Mouse (Mus musculus) cerebellum, postnatal 14 days (tissue): ENCODE data around the gene Nhlh1.

Source experiments
- DNase-seq, 2 experiments: peaks; one replicate each; pipeline ENCODE4 v3.0.0; 2021; ENCODE audit warnings: mixed read lengths in 2 of 2

Nhlh1 gene

DNA sequence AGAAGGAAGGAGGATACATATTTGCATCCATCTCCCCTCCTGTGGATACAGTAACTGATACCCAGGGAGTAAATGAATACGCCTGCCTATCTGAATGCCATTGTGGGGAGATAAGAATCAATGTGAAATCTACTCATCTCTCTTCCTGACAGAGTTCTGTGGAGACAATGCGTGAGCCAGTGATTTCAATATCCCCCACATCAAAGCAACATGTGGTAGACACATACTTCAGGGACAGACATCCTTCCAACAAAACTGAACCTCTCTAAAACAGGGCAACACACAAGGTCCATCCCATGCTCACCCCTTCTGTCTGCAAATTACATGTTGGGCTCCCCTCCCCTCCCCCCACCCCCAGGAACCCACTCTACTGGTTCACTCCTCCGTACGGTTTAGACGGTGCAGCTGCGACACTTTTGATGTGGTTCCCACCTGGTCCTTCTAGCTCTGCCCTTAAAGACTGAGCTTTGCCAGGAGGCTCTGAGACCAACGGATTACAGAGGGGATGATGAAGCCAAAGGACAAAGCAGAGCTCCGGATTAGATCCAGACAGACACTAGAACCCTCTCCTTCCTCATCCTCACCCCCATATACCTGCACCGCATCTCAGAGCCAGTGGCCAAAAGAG, 41.9 kb downstream of the Nhlh1 start:
- no peak for DNase-seq

DNA sequence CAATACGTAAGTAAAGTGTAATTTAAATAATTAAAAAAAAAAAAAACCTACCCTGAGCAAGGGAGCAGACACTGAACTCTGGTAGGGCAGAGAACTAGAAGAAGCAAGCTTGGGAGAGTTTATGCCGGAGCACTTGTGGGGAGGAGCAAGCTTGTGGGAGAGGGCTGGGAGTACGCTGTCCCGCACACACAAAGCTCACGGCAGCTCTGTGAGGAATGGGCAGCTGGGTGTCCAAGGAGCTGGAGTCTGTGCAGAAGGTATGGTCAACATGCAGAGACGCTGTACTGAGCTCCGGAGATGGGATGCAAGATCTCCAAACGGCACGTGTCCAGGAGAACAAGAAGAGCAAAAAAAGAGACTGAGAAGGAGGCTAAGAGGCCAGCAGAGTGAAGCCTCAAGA, 42.6 kb downstream of the Nhlh1 start:
- DNase-seq = no peak

DNA sequence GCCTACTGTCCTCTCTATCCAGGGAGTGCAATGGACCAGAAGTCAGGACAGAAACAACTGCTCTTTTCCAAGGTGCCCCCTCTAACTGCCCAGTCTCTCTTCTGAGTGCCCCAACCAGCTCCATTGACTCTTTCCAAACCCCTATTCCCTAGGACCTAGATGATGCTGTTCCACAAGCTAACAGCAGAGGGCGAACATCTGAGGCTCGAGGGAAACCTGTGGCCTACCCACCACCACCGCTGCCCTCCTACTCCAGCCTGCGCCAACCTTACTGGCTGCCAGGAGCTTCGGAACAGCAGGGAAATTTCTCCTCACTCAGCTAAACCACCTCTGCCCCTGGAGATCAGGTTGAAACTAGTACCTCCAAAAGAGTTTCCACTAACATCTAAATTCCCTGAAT, 45.3 kb downstream of the Nhlh1 start:
- peak; percentile 82 to 88 for DNase-seq

DNA sequence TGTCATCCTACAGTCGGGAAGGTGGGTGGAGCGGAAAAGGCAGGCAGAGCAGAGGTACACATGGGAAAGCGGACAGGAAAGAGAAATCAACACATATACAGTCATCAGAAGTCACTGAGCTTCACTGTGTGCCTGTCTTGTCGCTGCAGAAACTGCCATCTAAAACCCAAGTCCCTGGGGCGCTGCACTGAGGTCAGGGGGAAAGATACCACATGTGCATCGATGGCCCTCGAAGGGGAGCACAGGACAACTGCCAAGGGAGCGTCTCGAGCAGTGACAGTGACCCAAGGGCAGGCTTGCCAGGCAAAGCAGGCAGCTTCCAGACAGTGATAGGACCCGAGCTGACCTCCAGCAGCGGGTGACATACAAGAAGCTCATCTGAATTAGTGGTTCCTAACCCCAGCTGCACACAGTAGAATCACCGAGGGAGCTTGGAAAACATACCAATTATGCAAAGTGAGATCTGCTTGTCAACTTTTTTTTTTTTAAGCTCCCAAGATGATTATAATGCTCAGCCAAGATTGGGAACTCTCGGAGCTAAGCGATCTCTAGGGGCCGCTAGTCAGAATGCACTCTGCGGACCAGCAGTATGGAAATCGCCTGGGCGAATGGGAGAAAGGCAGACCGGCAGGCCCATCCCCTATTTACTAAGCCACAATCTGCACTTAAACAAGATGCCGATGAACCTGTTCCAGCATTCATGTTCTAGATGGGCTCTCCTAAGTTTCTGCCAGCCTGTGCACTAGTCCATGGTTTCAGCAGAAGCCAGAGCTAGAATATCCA, 47.1 kb downstream of the Nhlh1 start:
- no peak for DNase-seq

DNA sequence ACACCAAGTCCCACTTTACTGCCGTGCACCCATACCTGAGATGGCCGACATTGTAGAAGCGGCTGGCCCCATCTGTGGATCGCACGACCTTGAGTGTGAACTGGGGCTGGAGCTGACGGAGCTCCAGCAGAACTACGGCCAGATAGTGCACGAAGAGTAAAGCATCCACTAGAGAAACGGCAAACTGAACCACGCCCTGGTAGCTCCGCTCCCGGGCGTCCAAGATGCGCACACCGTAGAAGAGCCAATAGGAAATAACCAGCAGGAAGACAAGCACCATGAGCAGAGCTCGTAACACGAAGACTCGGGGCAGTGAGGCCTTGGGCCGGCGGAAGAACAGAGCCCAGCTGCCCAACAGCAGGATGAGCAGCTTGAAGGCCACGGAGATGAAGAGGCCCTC, 48.0 kb downstream of the Nhlh1 start:
- DNase-seq = no peak

DNA sequence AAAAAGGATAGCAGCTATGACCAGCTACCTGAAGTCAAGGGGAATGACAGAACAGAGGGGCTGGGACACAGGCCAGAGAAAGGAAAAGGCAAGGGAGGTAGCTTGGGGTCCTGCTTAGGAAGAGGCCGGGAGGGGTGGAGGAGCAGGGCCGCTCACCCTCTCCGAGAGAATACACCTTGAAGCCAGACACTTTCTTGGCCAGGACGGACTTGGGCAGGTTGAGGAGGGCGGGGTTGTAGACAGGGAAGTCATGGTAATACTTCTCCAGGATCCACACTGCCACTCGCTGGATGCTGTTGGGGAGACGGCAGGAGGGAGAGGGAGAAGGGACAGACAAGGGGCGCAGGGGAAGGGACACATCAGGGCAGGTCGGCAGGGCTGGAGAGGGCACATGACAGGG, 49.0 kb downstream of the Nhlh1 start:
- no peak for DNase-seq

DNA sequence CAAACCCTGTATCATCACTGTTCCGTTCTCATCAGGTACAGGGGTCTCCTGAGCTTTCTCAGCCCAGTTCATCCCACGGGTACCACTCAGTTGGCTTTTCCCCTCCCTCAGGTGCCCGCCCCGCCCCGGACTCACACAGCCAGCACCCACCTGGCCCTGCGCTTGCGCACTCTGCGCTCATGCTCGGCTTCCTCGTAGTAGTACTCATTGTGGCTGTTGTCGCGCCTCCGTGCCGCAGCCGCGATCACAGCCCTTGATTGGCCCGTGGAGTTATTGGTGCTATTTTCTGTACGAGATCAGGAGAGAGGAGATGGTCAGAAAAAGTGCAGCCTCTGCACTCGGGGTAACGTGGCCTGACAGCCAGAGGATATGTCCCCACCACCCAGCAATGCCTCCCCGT, 49.6 kb downstream of the Nhlh1 start:
- DNase-seq = no peak
